Comparison of ENCODE assay signal across 11 mouse cellular contexts in genomic region chr2:164549963-164550894, GRCm38 (mm10). TPM values are rescaled to one million over a fixed set of nuclear protein-coding genes. Genes with fewer than 3 reads are reported as not detected.
DNase-seq lines count a peak whose midpoint lies in the region; ATAC-seq and TF ChIP-seq lines count a peak whose summit lies in the region.
"Had no signal": no experiment of that assay in that cellular context is flagged by ENCODE, and none has a peak within 500 bp of the region (broad histone marks: within the 10 kb centered on the region; RNA-seq: fewer than 3 reads in every experiment).

No protein-coding gene starts in this region.

- 19% methylated on average over 10 of the region's 10 CpGs for WGBS in forebrain, embryonic 11.5 days
- WGBS in forebrain, postnatal 0 days = 17% methylated on average over 10 of the region's 10 CpGs
- WGBS in hindbrain, embryonic 15.5 days = 19% methylated on average over 10 of the region's 10 CpGs
- WGBS in midbrain, embryonic 13.5 days = 12% methylated on average over 10 of the region's 10 CpGs

- DNase-seq in forebrain, embryonic 11.5 days (ENCODE audit: low spot score) = peak; percentile 54
- no peak for DNase-seq in forebrain, postnatal 0 days
- no peak for DNase-seq in adrenal gland, adult 8-10 months
- no peak for DNase-seq in natural killer cell, adult 2 months (ENCODE audit: low spot score in 2 of 2)
- no peak for DNase-seq in cerebellum, postnatal 25 days
- DNase-seq: B cell, adult 2 months had no signal

- TF ChIP-seq CTCF in forebrain, postnatal 0 days (IDR thresholded peaks at IDR 0.05; ENCODE audit: low read depth) = no peak
- no peak for TF ChIP-seq CTCF in cortical plate, adult 2 months (IDR thresholded peaks at IDR 0.05; ENCODE audit: extremely low read depth, insufficient read depth, low read length)

- H3K4me2 ChIP-seq in forebrain, embryonic 11.5 days (ENCODE audit: low read depth, low read length, severe bottlenecking) = no peak overlapping the region
- H3K4me2 ChIP-seq in forebrain, postnatal 0 days (ENCODE audit: low read depth) = no peak overlapping the region
- peak overlapping the region; percentile 20; the same call in 1 of the 2 replicates for H3K4me2 ChIP-seq in hindbrain, embryonic 15.5 days
- H3K4me2 ChIP-seq in midbrain, embryonic 13.5 days (replicated peaks) = peak overlapping the region; percentile 33; the same call in 1 of the 2 replicates

- H3K9me3 ChIP-seq in forebrain, embryonic 11.5 days (ENCODE audit: control insufficient read depth, low read length) = no peaks in the 10 kb centered on the region
- H3K9me3 ChIP-seq in forebrain, postnatal 0 days (ENCODE audit: low read length) = no peaks in the 10 kb centered on the region
- no peaks in the 10 kb centered on the region for H3K9me3 ChIP-seq in hindbrain, embryonic 15.5 days
- H3K9me3 ChIP-seq in midbrain, embryonic 13.5 days = no peaks in the 10 kb centered on the region

- H3K9ac ChIP-seq in forebrain, embryonic 11.5 days (ENCODE audit: low read length) = peak overlapping the region; percentile 23; the same call in 1 of the 2 replicates
- H3K9ac ChIP-seq in forebrain, postnatal 0 days = no peak overlapping the region
- H3K9ac ChIP-seq in hindbrain, embryonic 15.5 days = no peak overlapping the region
- peak overlapping the region; percentile 15 for H3K9ac ChIP-seq in midbrain, embryonic 13.5 days (replicated peaks)
- H3K9ac ChIP-seq: liver, embryonic 14.5 days had no signal

- no peak for ATAC-seq in forebrain, embryonic 11.5 days (replicated peaks; ENCODE audit: low FRiP score)
- no peak; the same call in 1 of the 2 replicates for ATAC-seq in forebrain, postnatal 0 days
- ATAC-seq in hindbrain, embryonic 15.5 days (ENCODE audit: low FRiP score, low read depth) = no peak
- peak; percentile 3; the same call in 1 of the 2 replicates for ATAC-seq in midbrain, embryonic 13.5 days

- no peaks in the 10 kb centered on the region for H3K36me3 ChIP-seq in forebrain, embryonic 11.5 days (ENCODE audit: control insufficient read depth, insufficient read depth, low read length)
- no peaks in the 10 kb centered on the region for H3K36me3 ChIP-seq in forebrain, postnatal 0 days (ENCODE audit: insufficient read depth)
- H3K36me3 ChIP-seq in hindbrain, embryonic 15.5 days = no peaks in the 10 kb centered on the region
- no peaks in the 10 kb centered on the region for H3K36me3 ChIP-seq in midbrain, embryonic 13.5 days

- H3K27me3 ChIP-seq in forebrain, embryonic 11.5 days (ENCODE audit: control insufficient read depth, insufficient read depth, low read length) = no peaks in the 10 kb centered on the region
- no peaks in the 10 kb centered on the region for H3K27me3 ChIP-seq in forebrain, postnatal 0 days (ENCODE audit: insufficient read depth, low read length)
- H3K27me3 ChIP-seq in hindbrain, embryonic 15.5 days = no peaks in the 10 kb centered on the region
- H3K27me3 ChIP-seq in midbrain, embryonic 13.5 days = no peaks in the 10 kb centered on the region

- H3K27ac ChIP-seq in forebrain, embryonic 11.5 days (ENCODE audit: low read depth, low read length) = no peak overlapping the region
- H3K27ac ChIP-seq in forebrain, postnatal 0 days (ENCODE audit: low read depth, low read length) = no peak overlapping the region
- H3K27ac ChIP-seq in cortical plate, adult 2 months (ENCODE audit: insufficient read depth, low read length) = peak overlapping the region; percentile 38; the same call in 1 of the 2 replicates
- no peak overlapping the region for H3K27ac ChIP-seq in hindbrain, embryonic 15.5 days (replicated peaks)
- no peak overlapping the region for H3K27ac ChIP-seq in midbrain, embryonic 13.5 days
- H3K27ac ChIP-seq: liver, embryonic 14.5 days had no signal

- H3K4me3 ChIP-seq in forebrain, embryonic 11.5 days (ENCODE audit: low read depth, low read length) = no peak overlapping the region
- H3K4me3 ChIP-seq in forebrain, postnatal 0 days (ENCODE audit: low read depth, low read length) = no peak overlapping the region
- no peak overlapping the region for H3K4me3 ChIP-seq in cortical plate, adult 2 months (ENCODE audit: insufficient read depth, low read length)
- no peak overlapping the region for H3K4me3 ChIP-seq in hindbrain, embryonic 15.5 days
- H3K4me3 ChIP-seq in midbrain, embryonic 13.5 days (replicated peaks) = no peak overlapping the region

- 0 out of 2 replicates have a peak, but pooled peaks cover 3% of the 10 kb centered on the region for H3K4me1 ChIP-seq in forebrain, embryonic 11.5 days (replicated peaks; ENCODE audit: control insufficient read depth, insufficient read depth, low read length)
- no peaks in the 10 kb centered on the region for H3K4me1 ChIP-seq in forebrain, postnatal 0 days (ENCODE audit: insufficient read depth)
- no peaks in the 10 kb centered on the region for H3K4me1 ChIP-seq in cortical plate, adult 2 months (ENCODE audit: control insufficient read depth, insufficient read depth, low read length)
- H3K4me1 ChIP-seq in hindbrain, embryonic 15.5 days (replicated peaks) = peaks cover 7% of the 10 kb centered on the region; the same call in 1 of the 2 replicates
- H3K4me1 ChIP-seq in midbrain, embryonic 13.5 days (replicated peaks) = peaks cover 13% of the 10 kb centered on the region

- TF ChIP-seq POLR2A in cortical plate, adult 2 months (IDR thresholded peaks at IDR 0.05; ENCODE audit: extremely low read depth, insufficient read depth, low read length) = peak; percentile 48

RNA-seq across cellular contexts. Expression of gene Wfdc2, which starts 12.0 kb away (rescaled TPM):
- polyA plus RNA-seq in forebrain, embryonic 11.5 days (2014; fragmentation: Nextera tagmentation; extraction: Ambion mirVana) = 35.1 and 44.4 TPM in 2 replicates
- total RNA-seq in forebrain, postnatal 0 days (2014; rRNA removed) = 1.5 and 6.1 TPM in 2 replicates
- polyA plus RNA-seq in forebrain, postnatal 0 days (2015; fragmentation: Nextera tagmentation; extraction: Ambion mirVana) = 4.3 and 7.3 TPM in 2 replicates
- 0.49 and 1.3 TPM in 2 replicates for polyA plus RNA-seq in cortical plate, adult 2 months (2012; rRNA removed)
- 1.1 and 4.4 TPM in 2 replicates for polyA plus RNA-seq in hindbrain, embryonic 15.5 days (2015; fragmentation: Nextera tagmentation; extraction: Ambion mirVana)
- 5.7 and 6.8 TPM in 2 replicates for polyA plus RNA-seq in midbrain, embryonic 13.5 days (2015; fragmentation: Nextera tagmentation; extraction: Ambion mirVana)
- total RNA-seq in adrenal gland, adult 8-10 months (2022) = not detected

RNA-seq across cellular contexts. Expression of gene Spint3, which starts 23.0 kb away (rescaled TPM):
- not detected in 2 replicates for polyA plus RNA-seq in forebrain, embryonic 11.5 days (2014; fragmentation: Nextera tagmentation; extraction: Ambion mirVana)
- total RNA-seq in forebrain, postnatal 0 days (2014; rRNA removed) = not detected in 2 replicates
- polyA plus RNA-seq in forebrain, postnatal 0 days (2015; fragmentation: Nextera tagmentation; extraction: Ambion mirVana) = not detected in 2 replicates
- not detected in 2 replicates for polyA plus RNA-seq in cortical plate, adult 2 months (2012; rRNA removed)
- not detected in 2 replicates for polyA plus RNA-seq in hindbrain, embryonic 15.5 days (2015; fragmentation: Nextera tagmentation; extraction: Ambion mirVana)
- not detected in 2 replicates for polyA plus RNA-seq in midbrain, embryonic 13.5 days (2015; fragmentation: Nextera tagmentation; extraction: Ambion mirVana)
- not detected for total RNA-seq in adrenal gland, adult 8-10 months (2022)
- polyA plus RNA-seq: intestine, embryonic 14.5 days; liver, embryonic 14.5 days had no signal

RNA-seq across cellular contexts. Expression of gene Wfdc6a, which starts 35.0 kb away (rescaled TPM):
- polyA plus RNA-seq in forebrain, embryonic 11.5 days (2014; fragmentation: Nextera tagmentation; extraction: Ambion mirVana) = not detected in 2 replicates
- not detected in 2 replicates for total RNA-seq in forebrain, postnatal 0 days (2014; rRNA removed)
- polyA plus RNA-seq in forebrain, postnatal 0 days (2015; fragmentation: Nextera tagmentation; extraction: Ambion mirVana) = 0.33 TPM in 1 of 2 replicates, not detected in the other
- not detected in 2 replicates for polyA plus RNA-seq in cortical plate, adult 2 months (2012; rRNA removed)
- not detected in 2 replicates for polyA plus RNA-seq in hindbrain, embryonic 15.5 days (2015; fragmentation: Nextera tagmentation; extraction: Ambion mirVana)
- polyA plus RNA-seq in midbrain, embryonic 13.5 days (2015; fragmentation: Nextera tagmentation; extraction: Ambion mirVana) = not detected in 2 replicates
- under 1 TPM; 0.38 to 0.77 (median 0.52) TPM for total RNA-seq in adrenal gland, adult 8-10 months (2022)

RNA-seq across cellular contexts. Expression of gene Eppin, which starts 43.2 kb away (rescaled TPM):
- not detected in 2 replicates for polyA plus RNA-seq in forebrain, embryonic 11.5 days (2014; fragmentation: Nextera tagmentation; extraction: Ambion mirVana)
- not detected in 2 replicates for total RNA-seq in forebrain, postnatal 0 days (2014; rRNA removed)
- polyA plus RNA-seq in forebrain, postnatal 0 days (2015; fragmentation: Nextera tagmentation; extraction: Ambion mirVana) = 0.19 TPM in 1 of 2 replicates, not detected in the other
- not detected in 2 replicates for polyA plus RNA-seq in cortical plate, adult 2 months (2012; rRNA removed)
- 0.21 TPM in 1 of 2 replicates, not detected in the other for polyA plus RNA-seq in hindbrain, embryonic 15.5 days (2015; fragmentation: Nextera tagmentation; extraction: Ambion mirVana)
- polyA plus RNA-seq in midbrain, embryonic 13.5 days (2015; fragmentation: Nextera tagmentation; extraction: Ambion mirVana) = not detected in 2 replicates
- total RNA-seq in adrenal gland, adult 8-10 months (2022) = not detected
- polyA plus RNA-seq: intestine, embryonic 14.5 days; liver, embryonic 14.5 days had no signal

RNA-seq across cellular contexts. Expression of gene Pigt, which starts 52.9 kb away (rescaled TPM):
- 51.3 and 60.3 TPM in 2 replicates for polyA plus RNA-seq in forebrain, embryonic 11.5 days (2014; fragmentation: Nextera tagmentation; extraction: Ambion mirVana)
- 47.6 and 77.6 TPM in 2 replicates for total RNA-seq in forebrain, postnatal 0 days (2014; rRNA removed)
- polyA plus RNA-seq in forebrain, postnatal 0 days (2015; fragmentation: Nextera tagmentation; extraction: Ambion mirVana) = 91.0 and 93.8 TPM in 2 replicates
- polyA plus RNA-seq in cortical plate, adult 2 months (2012; rRNA removed) = 71.6 and 73.6 TPM in 2 replicates
- polyA plus RNA-seq in hindbrain, embryonic 15.5 days (2015; fragmentation: Nextera tagmentation; extraction: Ambion mirVana) = 93.4 and 103 TPM in 2 replicates
- 64.2 and 67.8 TPM in 2 replicates for polyA plus RNA-seq in midbrain, embryonic 13.5 days (2015; fragmentation: Nextera tagmentation; extraction: Ambion mirVana)
- total RNA-seq in adrenal gland, adult 8-10 months (2022) = 10 to 100 TPM; 75.7 to 93.8 (median 88.6) TPM

Comparison
In these comparisons a context has a peak if more than half of its experiments do, and no peak if none do; other contexts are left out.
1. H3K9ac ChIP-seq: peak in forebrain, embryonic 11.5 days (single experiment) and midbrain, embryonic 13.5 days (single experiment); none in forebrain, postnatal 0 days (single experiment) and hindbrain, embryonic 15.5 days (single experiment).
2. H3K4me2 ChIP-seq: peak in hindbrain, embryonic 15.5 days (single experiment) and midbrain, embryonic 13.5 days (single experiment); none in forebrain, embryonic 11.5 days (single experiment) and forebrain, postnatal 0 days (single experiment).